Mouse (Mus musculus): ENCODE measurements at regions not wholly inside any gene's neighbourhood (a gene's known extent, or its start where the extent isn't known, plus 50 kb on each side); places are given as distances from the start of the nearest gene placed in this dataset.

GRCm38 (mm10) chr1:33058010-33058409 lies 510.9 kb upstream of the Gm5415 start:
- H3K4me2 ChIP-seq (ENCODE audit: insufficient read depth, low read depth, poor library complexity, severe bottlenecking): no peak overlapping the region
- no peaks in the 10 kb centered on the region for H3K79me2 ChIP-seq (replicated peaks; ENCODE audit: control insufficient read depth, extremely low read depth, insufficient read depth, poor library complexity, severe bottlenecking)
- no peaks in the 10 kb centered on the region for H3K27me3 ChIP-seq (replicated peaks)
- no peak overlapping the region for H3K9ac ChIP-seq (ENCODE audit: insufficient read depth, low read depth)
- no peaks in the 10 kb centered on the region for H3K36me3 ChIP-seq (replicated peaks in 1 of 2; ENCODE audit: control insufficient read depth in 1 of 2, insufficient read depth in 1 of 2, low read length in 1 of 2)
- no peak for DNase-seq (ENCODE audit: extremely low read depth)
- dilution Hi-C loops (cut with MboI; ENCODE audit: extremely low pct_ligation_motif_present, extremely low pct_unique_long_range_greater_than_20kb, low sequenced_read_pairs): no loop called here
- no peak overlapping the region for H3K27ac ChIP-seq (ENCODE audit: insufficient read depth, low read depth)
- TF ChIP-seq ZC3H11A (IDR thresholded peaks at IDR 0.05; ENCODE audit: low read depth, low read length) (no peak), NELFE (IDR thresholded peaks at IDR 0.05; ENCODE audit: low read depth, low read length) (no peak), CHD1 (IDR thresholded peaks at IDR 0.05; ENCODE audit: low read depth, low read length) (no peak), MEF2A (IDR thresholded peaks at IDR 0.05; ENCODE audit: borderline replicate concordance, low read depth, low read length) (no peak), MXI1 (IDR thresholded peaks at IDR 0.05; ENCODE audit: low read depth, low read length) (no peak), GABPA (IDR thresholded peaks at IDR 0.05; ENCODE audit: insufficient replicate concordance, low read depth, low read length) (no peak), MAZ (IDR thresholded peaks at IDR 0.05; ENCODE audit: low read depth, low read length) (no peak), USF1 (IDR thresholded peaks at IDR 0.05; ENCODE audit: low read depth, low read length) (no peak), MAFK (IDR thresholded peaks at IDR 0.05; ENCODE audit: insufficient replicate concordance, low read length) (no peak), JUND (conservative IDR thresholded peaks at IDR 0.05; ENCODE audit: low read depth, low read length) (no peak), E2F4 (IDR thresholded peaks at IDR 0.05; ENCODE audit: insufficient replicate concordance, low read depth, low read length) (no peak), UBTF (IDR thresholded peaks at IDR 0.05; ENCODE audit: low read depth, low read length) (no peak), TBP (conservative IDR thresholded peaks at IDR 0.05; ENCODE audit: low read depth, low read length) (no peak), TCF12 (IDR thresholded peaks at IDR 0.05; ENCODE audit: low read depth, low read length) (no peak), ZNF384 (IDR thresholded peaks at IDR 0.05; ENCODE audit: low read depth, low read length) (no peak), ZMIZ1 (IDR thresholded peaks at IDR 0.05; ENCODE audit: low read depth, low read length) (no peak)
- H3K4me3 ChIP-seq (replicated peaks in 1 of 3; ENCODE audit: low read depth in 2 of 3, low read length in 2 of 3, poor library complexity in 1 of 3): no peak overlapping the region
- no peaks in the 10 kb centered on the region for H3K4me1 ChIP-seq (ENCODE audit: control insufficient read depth in 1 of 2, insufficient read depth in 2 of 2)
- in situ Hi-C loops (cut with MboI; ENCODE audit: low pct_ligation_motif_present, low pct_unique_long_range_greater_than_20kb, low sequenced_read_pairs): no loop called here
- H3K9me3 ChIP-seq (replicated peaks; ENCODE audit: low read length): no peaks in the 10 kb centered on the region

- Histone ChIP-seq H3K27ac (ENCODE audit: insufficient read depth, low read depth) (no peak overlapping the region), H3K9ac (ENCODE audit: insufficient read depth, low read depth) (no peak overlapping the region), H3K4me1 (ENCODE audit: control insufficient read depth in 1 of 2, insufficient read depth in 2 of 2) (no peaks in the 10 kb centered on the region), H3K36me3 (replicated peaks in 1 of 2; ENCODE audit: control insufficient read depth in 1 of 2, insufficient read depth in 1 of 2, low read length in 1 of 2) (no peaks in the 10 kb centered on the region), H3K4me2 (ENCODE audit: insufficient read depth, low read depth, poor library complexity, severe bottlenecking) (no peak overlapping the region), H3K4me3 (replicated peaks in 1 of 3; ENCODE audit: low read depth in 2 of 3, low read length in 2 of 3, poor library complexity in 1 of 3) (no peak overlapping the region), H3K27me3 (replicated peaks) (no peaks in the 10 kb centered on the region), H3K9me3 (replicated peaks; ENCODE audit: low read length) (no peaks in the 10 kb centered on the region), H3K79me2 (replicated peaks; ENCODE audit: control insufficient read depth, extremely low read depth, insufficient read depth, poor library complexity, severe bottlenecking) (no peaks in the 10 kb centered on the region)
- dilution Hi-C loops (cut with MboI; ENCODE audit: extremely low pct_ligation_motif_present, extremely low pct_unique_long_range_greater_than_20kb, low sequenced_read_pairs): no loop called here
- TF ChIP-seq MAZ (IDR thresholded peaks at IDR 0.05; ENCODE audit: low read depth, low read length) (no peak), MEF2A (IDR thresholded peaks at IDR 0.05; ENCODE audit: borderline replicate concordance, low read depth, low read length) (no peak), HCFC1 (IDR thresholded peaks at IDR 0.05; ENCODE audit: low read depth, low read length) (no peak), E2F4 (IDR thresholded peaks at IDR 0.05; ENCODE audit: insufficient replicate concordance, low read depth, low read length) (no peak), NRF1 (IDR thresholded peaks at IDR 0.05; ENCODE audit: low read depth, low read length) (no peak), MXI1 (IDR thresholded peaks at IDR 0.05; ENCODE audit: low read depth, low read length) (no peak), RCOR1 (conservative IDR thresholded peaks at IDR 0.05; ENCODE audit: low read depth, low read length) (no peak), GABPA (IDR thresholded peaks at IDR 0.05; ENCODE audit: insufficient replicate concordance, low read depth, low read length) (no peak), ZC3H11A (IDR thresholded peaks at IDR 0.05; ENCODE audit: low read depth, low read length) (no peak), PAX5 (IDR thresholded peaks at IDR 0.05; ENCODE audit: low read length) (no peak), ETS1 (conservative IDR thresholded peaks at IDR 0.05; ENCODE audit: low read depth, low read length) (no peak)
- in situ Hi-C loops (cut with MboI; ENCODE audit: low pct_ligation_motif_present, low pct_unique_long_range_greater_than_20kb, low sequenced_read_pairs): no loop called here
- DNase-seq (ENCODE audit: extremely low read depth): no peak
Measured at GRCm38 (mm10) chr1:33044388-33044787, 497.3 kb upstream of the Gm5415 start.
